Mouse (Mus musculus) olfactory bulb, adult 2 months (tissue): ENCODE results near the gene Pafah1b3. TPM values are rescaled to one million over a fixed set of nuclear protein-coding genes. Genes with fewer than 3 reads are reported as not detected.

Experiments
- H3K27ac ChIP-seq: fragments of 200-500 bp; 2 replicates; pipeline ENCODE4 v1.5.1; 2012; ENCODE audit warnings: low read depth, low read length; ENCODE audit not compliant: insufficient read depth
- H3K4me1 ChIP-seq: fragments of 200-500 bp; 2 replicates; pipeline ENCODE4 v1.6.1; 2012; ENCODE audit warnings: low read length; ENCODE audit not compliant: control insufficient read depth, insufficient read depth
- H3K4me3 ChIP-seq: fragments of 200-500 bp; 2 replicates; pipeline ENCODE4 v1.5.1; 2012; ENCODE audit warnings: mild to moderate bottlenecking, low read depth, low read length, moderate library complexity; ENCODE audit not compliant: insufficient read depth
- CTCF ChIP-seq: fragments of 200-500 bp; IDR thresholded peaks from 2 replicates; pipeline ENCODE4 v1.5.1; 2012; ENCODE audit warnings: low read depth, mild to moderate bottlenecking, low read length, moderate library complexity; ENCODE audit not compliant: insufficient read depth
- POLR2A ChIP-seq: fragments of 200-500 bp; IDR thresholded peaks from 2 replicates; pipeline ENCODE4 v1.6.1; 2012; ENCODE audit warnings: mild to moderate bottlenecking, low read depth, low read length, moderate library complexity; ENCODE audit not compliant: insufficient read depth
- WGBS: fragments of 180-500 bp; shearing (Covaris S2); methylation state at CpG from one replicate; pipeline ENCODE4 v1.1.7; 2018; 5-methylcytosine and 5-hydroxymethylcytosine counted together
- polyA plus RNA-seq: library from polyadenylated mRNA; stranded (reverse); fragments of >200 nt; gene quantifications from 2 replicates; pipeline ENCODE4 v1.2.4, GENCODE M21; 2012; ENCODE audit warnings: low replicate concordance; ENCODE audit not compliant: missing spikeins, insufficient read depth, insufficient read length

Gene Pafah1b3
- polyA plus RNA-seq, 1 experiment: not detected

DNA sequence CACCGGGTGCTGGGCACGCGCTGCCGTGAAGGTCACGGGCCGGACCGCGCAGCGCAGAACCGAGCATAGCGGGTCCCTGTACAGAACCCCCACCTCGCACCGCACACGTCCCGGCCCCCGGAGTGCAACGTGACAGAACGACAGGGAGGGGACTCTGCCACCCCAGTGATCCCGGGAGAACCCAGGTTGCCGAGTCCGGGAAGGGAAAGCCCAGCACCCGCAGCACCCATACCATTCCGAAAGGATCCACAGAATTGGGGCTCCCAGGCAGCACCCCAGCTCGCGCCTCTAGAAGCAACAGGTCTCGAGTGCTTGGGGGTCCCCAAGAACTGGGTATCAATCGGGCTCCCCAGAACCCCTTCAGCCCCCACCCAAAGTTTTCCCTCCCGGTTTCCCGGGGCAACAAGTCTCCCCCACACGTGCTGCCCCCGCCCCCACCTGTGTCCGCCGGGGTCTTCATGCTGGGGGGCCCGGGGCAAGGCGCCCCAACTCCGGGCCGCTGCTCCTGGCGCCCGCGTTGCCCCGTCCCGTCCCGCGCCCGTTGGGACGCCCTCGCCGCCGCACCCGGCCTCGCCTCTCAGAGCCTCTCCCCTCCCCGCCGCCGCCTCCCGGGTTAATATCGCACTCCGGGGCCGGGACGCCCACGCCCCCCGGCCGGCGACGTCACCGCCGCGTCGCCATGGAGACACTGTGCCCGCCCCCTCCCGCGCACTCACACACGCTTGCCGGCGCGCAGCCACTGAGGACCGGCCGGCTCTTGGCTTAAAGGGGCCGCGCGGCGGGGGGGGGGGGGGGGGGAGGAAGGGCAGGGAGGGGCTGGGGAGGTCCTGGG, 47.4 kb downstream of the Pafah1b3 start, which contains the start of gene Erf:
Gene Erf (minus strand): TSS at position 621 of the 832 bp plus-strand sequence.
- Histone ChIP-seq H3K27ac (peak within 1 kb of the TSS; percentile 98), H3K4me3 (peak within 1 kb of the TSS; percentile 87), H3K4me1 (peaks cover 38% of the 10 kb centered on the region)
- WGBS: under 1% methylated on average over 70 of the region's 81 CpGs
- TF ChIP-seq CTCF (no peak), POLR2A (peak; percentile 92)

DNA sequence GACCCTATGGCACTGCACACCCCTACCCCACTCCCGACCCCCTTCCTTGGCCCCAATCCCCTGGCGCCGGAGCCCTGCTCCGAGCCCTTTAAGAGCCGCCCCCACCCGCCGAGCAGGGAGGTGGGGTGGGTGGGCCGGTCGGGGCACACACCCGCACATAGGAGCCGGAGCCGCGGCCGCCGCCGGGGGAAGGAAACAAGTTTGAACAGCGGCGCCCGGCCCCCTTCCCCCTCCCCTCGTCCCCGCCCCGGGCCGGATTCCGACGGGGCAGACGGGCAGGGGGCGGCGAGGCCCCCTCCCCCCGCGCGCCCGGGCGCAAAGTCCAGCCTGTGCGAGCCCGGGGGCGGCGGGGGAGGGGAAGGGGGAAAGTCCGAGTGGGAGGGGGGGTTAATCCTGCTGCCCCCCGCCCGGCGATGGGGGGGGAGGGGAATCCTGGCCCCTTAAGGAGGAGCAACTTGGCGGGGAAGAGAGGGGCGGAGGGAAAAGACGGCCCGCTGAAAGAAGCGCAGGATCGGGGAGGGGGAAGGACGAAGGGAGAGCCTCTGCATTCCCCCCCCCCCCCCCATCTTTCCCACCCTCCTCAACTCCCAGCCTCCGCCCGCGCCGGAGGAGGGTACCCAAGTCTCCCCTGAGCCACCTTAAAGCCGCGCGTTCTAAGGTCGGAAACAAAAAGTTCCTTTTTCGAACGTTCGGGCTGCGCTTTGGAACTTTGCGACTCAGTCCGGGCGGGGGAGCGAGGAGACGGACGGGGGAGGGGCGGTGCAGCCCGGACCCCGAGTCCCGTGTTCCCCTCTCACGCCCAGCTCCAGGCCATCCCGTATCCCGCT, 48.3 kb downstream of the Pafah1b3 start:
- Histone ChIP-seq H3K4me1 (peaks cover 46% of the 10 kb centered on the region), H3K4me3 (peak overlapping the region; percentile 87), H3K27ac (peak overlapping the region; percentile 98)
- under 1% methylated on average over 60 of the region's 73 CpGs for WGBS
- TF ChIP-seq POLR2A: no peak
- no peak for TF ChIP-seq CTCF

- peaks cover 51% of the 10 kb centered on the region for H3K4me1 ChIP-seq
- H3K4me3 ChIP-seq: peak overlapping the region; percentile 87
- TF ChIP-seq POLR2A: no peak
- no peak for TF ChIP-seq CTCF
- under 1% methylated on average over 25 of the region's 25 CpGs for WGBS
- H3K27ac ChIP-seq: peak overlapping the region; percentile 98
Measured at GRCm38 (mm10) chr7:25248846-25249313, 48.9 kb downstream of the Pafah1b3 start.

GRCm38 (mm10) chr7:25248018-25248647, 49.7 kb downstream of the Pafah1b3 start:
- TF ChIP-seq POLR2A (no peak), CTCF (no peak)
- peak overlapping the region; percentile 87 for H3K4me3 ChIP-seq
- peaks cover 51% of the 10 kb centered on the region for H3K4me1 ChIP-seq
- WGBS: 3% methylated on average over 18 of the region's 18 CpGs
- peak overlapping the region; percentile 98 for H3K27ac ChIP-seq

GRCm38 (mm10) chr7:25247498-25247897, 50.3 kb downstream of the Pafah1b3 start:
- 1% methylated on average over 3 of the region's 3 CpGs for WGBS
- TF ChIP-seq POLR2A (no peak), CTCF (no peak)
- Histone ChIP-seq H3K4me1 (peaks cover 54% of the 10 kb centered on the region), H3K27ac (peak overlapping the region; percentile 98), H3K4me3 (peak overlapping the region; percentile 87)

- Histone ChIP-seq H3K27ac (peak overlapping the region; percentile 87), H3K4me1 (peaks cover 55% of the 10 kb centered on the region), H3K4me3 (peak overlapping the region; percentile 87)
- WGBS: 2% methylated on average over 4 of the region's 4 CpGs
- TF ChIP-seq POLR2A (no peak), CTCF (no peak)
Measured at GRCm38 (mm10) chr7:25246759-25247137, 51.0 kb downstream of the Pafah1b3 start.

GRCm38 (mm10) chr7:25246079-25246758, 51.6 kb downstream of the Pafah1b3 start:
- TF ChIP-seq POLR2A (0 out of 2 replicates have a peak, but pooled peaks have one; percentile 18), CTCF (no peak)
- H3K4me1 ChIP-seq: peaks cover 54% of the 10 kb centered on the region
- peak overlapping the region; percentile 87 for H3K4me3 ChIP-seq
- 15% methylated on average over 20 of the region's 20 CpGs for whole genome bisulfite sequencing
- H3K27ac ChIP-seq: peak overlapping the region; percentile 87

Other genes with a start within 250 kb of the Pafah1b3 start
- gene Grik5, start 225.6 kb downstream of the Pafah1b3 start, polyA plus RNA-seq: not detected in 2 replicates
- not detected in 2 replicates for gene Zfp574, start 225.4 kb downstream of the Pafah1b3 start, polyA plus RNA-seq
- gene Pou2f2, start 118.3 kb downstream of the Pafah1b3 start, polyA plus RNA-seq: not detected in 2 replicates
- not detected in 2 replicates for gene Dedd2, start 77.4 kb downstream of the Pafah1b3 start, polyA plus RNA-seq
- not detected in 2 replicates for gene Zfp526, start 76.6 kb downstream of the Pafah1b3 start, polyA plus RNA-seq
- not detected in 2 replicates for gene Gsk3a, start 60.1 kb downstream of the Pafah1b3 start, polyA plus RNA-seq
- gene Erf, start 47.2 kb downstream of the Pafah1b3 start, polyA plus RNA-seq: not detected in 2 replicates
- 41.9 TPM in 1 of 2 replicates, not detected in the other for gene Cic, start 30.3 kb downstream of the Pafah1b3 start, polyA plus RNA-seq
- gene Prr19, start 3.4 kb upstream of the Pafah1b3 start, polyA plus RNA-seq: not detected in 2 replicates
- gene Tmem145, start 8.1 kb upstream of the Pafah1b3 start, polyA plus RNA-seq: not detected in 2 replicates
- gene Megf8, start 19.2 kb upstream of the Pafah1b3 start, polyA plus RNA-seq: not detected in 2 replicates
- gene Cnfn, start 71.7 kb upstream of the Pafah1b3 start, polyA plus RNA-seq: not detected in 2 replicates
- gene Lipe, start 100.7 kb upstream of the Pafah1b3 start, polyA plus RNA-seq: not detected in 2 replicates
- not detected in 2 replicates for gene Cxcl17, start 114.9 kb upstream of the Pafah1b3 start, polyA plus RNA-seq
- gene Ceacam1, start 179.6 kb upstream of the Pafah1b3 start, polyA plus RNA-seq: not detected in 2 replicates
- gene Ceacam2, start 241.9 kb upstream of the Pafah1b3 start, polyA plus RNA-seq: not detected in 2 replicates